Mouse (Mus musculus): ENCODE measurements around the gene Olfr873.
"Not testable (repeated sequence)": the region's sequence is repeated elsewhere in the genome, so short reads cannot be mapped to it uniquely, and the experiment has no call there.

Gene Olfr873

GRCm38 (mm10) chr9:20298232-20298631 lies at the start of gene Olfr873:
Gene Olfr873, plus strand, starts transcription at chr9:20298532.
- DNase-seq (ENCODE audit: low spot score in 2 of 2) = no peak

GRCm38 (mm10) chr9:20282051-20282450 lies 16.3 kb upstream of the Olfr873 start, which contains the start of gene Olfr39:
Gene Olfr39, plus strand, starts transcription at chr9:20282351.
- no peak for DNase-seq (ENCODE audit: low spot score in 2 of 2)

- DNase-seq (ENCODE audit: low spot score in 2 of 2) = not testable (repeated sequence)
Measured at GRCm38 (mm10) chr9:20295562-20295961, 2.8 kb upstream of the Olfr873 start.

GRCm38 (mm10) chr9:20335994-20336393 lies 37.7 kb downstream of the Olfr873 start, which contains the start of gene Olfr18:
Gene Olfr18, minus strand, starts transcription at chr9:20336094.
- DNase-seq (ENCODE audit: low spot score in 2 of 2) = no peak

- DNase-seq (ENCODE audit: low spot score in 2 of 2) = no peak
Measured at GRCm38 (mm10) chr9:20348501-20348900, 50.2 kb downstream of the Olfr873 start.

Measured in right cerebral cortex, postnatal 36 days (tissue).